Mouse (Mus musculus): ENCODE measurements at regions not wholly inside any gene's neighbourhood (a gene's known extent, or its start where the extent isn't known, plus 50 kb on each side); places are given as distances from the start of the nearest gene placed in this dataset.

DNA sequence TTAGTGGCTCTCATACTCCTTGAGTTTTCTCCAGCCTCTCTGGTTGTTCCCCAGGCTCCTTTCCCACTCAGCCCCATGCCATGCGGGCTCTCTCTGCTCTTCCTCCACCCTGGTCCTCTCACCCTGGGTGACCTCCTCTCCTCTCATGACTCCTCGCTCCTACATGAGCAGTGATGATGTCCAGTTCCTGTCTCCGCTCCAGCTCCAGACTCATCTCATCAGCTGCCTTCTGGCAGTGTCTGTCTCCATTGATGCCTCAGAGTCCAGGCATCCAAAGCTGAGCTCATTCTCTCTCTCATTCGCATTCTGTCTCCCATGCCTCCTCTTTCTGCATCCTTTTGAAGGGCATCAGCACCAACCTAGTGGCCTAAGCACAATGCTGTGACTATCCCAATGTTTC is 94.8 kb upstream of the Teddm2 start:
- TF ChIP-seq POLR2A (IDR thresholded peaks at IDR 0.05; ENCODE audit: low read depth, low read length) (no peak), CTCF (conservative IDR thresholded peaks at IDR 0.05; ENCODE audit: insufficient read depth, insufficient read length, low read depth, low read length) (no peak)
